Comparison of ENCODE assay signal across 8 mouse cellular contexts in the genomic region with DNA sequence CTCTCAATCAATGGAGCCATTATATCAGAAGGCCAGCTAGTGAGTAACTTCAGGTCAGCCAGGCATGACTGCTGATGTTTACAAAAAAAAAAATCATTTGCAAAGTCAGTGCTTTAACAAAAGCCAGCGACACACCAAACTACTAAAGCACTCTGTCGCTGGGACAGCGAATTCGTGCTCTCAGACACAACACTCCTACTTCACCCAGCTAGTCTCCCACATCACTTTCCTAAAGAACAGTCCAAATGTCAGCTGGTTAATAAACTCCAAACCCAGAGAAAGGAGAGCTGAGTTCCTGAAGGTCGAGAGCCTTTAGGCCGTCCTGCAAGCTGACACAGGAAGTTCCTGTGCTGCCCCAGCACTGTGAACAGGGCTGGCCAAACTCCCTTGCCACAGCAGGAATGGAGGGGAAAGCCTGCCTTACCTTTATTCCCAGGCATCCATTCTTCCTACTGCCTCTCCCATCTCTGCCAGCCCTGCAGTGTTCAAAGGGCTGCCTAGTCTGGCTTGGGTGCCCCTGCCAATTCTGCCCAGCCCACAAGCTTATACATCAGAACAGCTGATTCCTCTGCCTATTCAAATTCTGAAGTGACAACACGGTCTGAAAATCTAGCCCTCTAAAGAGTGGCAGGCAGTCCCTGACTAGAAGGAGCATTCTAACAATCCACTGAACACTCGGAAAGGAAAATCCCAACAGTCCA. TPM values are rescaled to one million over a fixed set of nuclear protein-coding genes. Genes with fewer than 3 reads are reported as not detected.
DNase-seq lines count a peak whose midpoint lies in the region; ATAC-seq and TF ChIP-seq lines count a peak whose summit lies in the region.

No protein-coding gene starts in this region.

- TF ChIP-seq EP300 in lung, postnatal 0 days (IDR thresholded peaks at IDR 0.05), result no peak
- no peak for TF ChIP-seq EP300 in liver, embryonic 14.5 days (IDR thresholded peaks at IDR 0.05; ENCODE audit: low read depth)

- ATAC-seq in lung, postnatal 0 days, result no peak
- ATAC-seq in embryonic facial prominence, embryonic 12.5 days (ENCODE audit: insufficient number of reproducible peaks, insufficient read depth, low FRiP score, low TSS enrichment), result no peak
- ATAC-seq in hindbrain, embryonic 16.5 days, result no peak
- no peak for ATAC-seq in liver, embryonic 14.5 days (ENCODE audit: insufficient read depth)
- ATAC-seq in megakaryocyte-erythroid progenitor cell, adult 5-6 weeks (replicated peaks; ENCODE audit: low FRiP score, low TSS enrichment, poor library complexity, severe bottlenecking), result no peak

- no peak for TF ChIP-seq CTCF in lung, postnatal 0 days (IDR thresholded peaks at IDR 0.05)
- no peak for TF ChIP-seq CTCF in liver, embryonic 14.5 days (IDR thresholded peaks at IDR 0.05; ENCODE audit: low read depth)

- WGBS in lung, postnatal 0 days, result 10% methylated on average over 8 of the region's 8 CpGs
- 8% methylated on average over 8 of the region's 8 CpGs for WGBS in embryonic facial prominence, embryonic 12.5 days
- 12% methylated on average over 8 of the region's 8 CpGs for WGBS in hindbrain, embryonic 16.5 days
- 15% methylated on average over 8 of the region's 8 CpGs for WGBS in liver, embryonic 14.5 days (ENCODE audit: insufficient replicate concordance)

- H3K27me3 ChIP-seq in lung, postnatal 0 days (replicated peaks; ENCODE audit: insufficient read depth, low read length), result no peaks in the 10 kb centered on the region
- H3K27me3 ChIP-seq in embryonic facial prominence, embryonic 12.5 days, result no peaks in the 10 kb centered on the region
- H3K27me3 ChIP-seq in hindbrain, embryonic 16.5 days (replicated peaks; ENCODE audit: control insufficient read depth, insufficient read depth, low read length), result no peaks in the 10 kb centered on the region
- H3K27me3 ChIP-seq in liver, embryonic 14.5 days (ENCODE audit: control insufficient read depth, insufficient read depth, low read length), result no peaks in the 10 kb centered on the region

- peak overlapping the region; percentile 77 for H3K4me3 ChIP-seq in lung, postnatal 0 days (ENCODE audit: low read depth, low read length)
- H3K4me3 ChIP-seq in embryonic facial prominence, embryonic 12.5 days, result peak overlapping the region; percentile 94
- peak overlapping the region; percentile 97 for H3K4me3 ChIP-seq in hindbrain, embryonic 16.5 days (ENCODE audit: low read length)
- H3K4me3 ChIP-seq in liver, embryonic 14.5 days (ENCODE audit: insufficient read depth in 1 of 2, low read depth in 2 of 2, low read length in 2 of 2), result peak overlapping the region; percentile 49 to 77

- H3K27ac ChIP-seq in lung, postnatal 0 days (ENCODE audit: low read length), result peak overlapping the region; percentile 75
- H3K27ac ChIP-seq in embryonic facial prominence, embryonic 12.5 days, result peak overlapping the region; percentile 38; the same call in 1 of the 2 replicates
- 0 out of 2 replicates have a peak overlapping the region, but pooled peaks have one; percentile 35 for H3K27ac ChIP-seq in hindbrain, embryonic 16.5 days (ENCODE audit: low read depth, low read length)
- H3K27ac ChIP-seq in liver, embryonic 14.5 days, result no peak overlapping the region

- H3K4me2 ChIP-seq in lung, postnatal 0 days (replicated peaks; ENCODE audit: low read depth, low read length), result peak overlapping the region; percentile 80
- H3K4me2 ChIP-seq in embryonic facial prominence, embryonic 12.5 days (replicated peaks), result peak overlapping the region; percentile 95
- peak overlapping the region; percentile 58 for H3K4me2 ChIP-seq in hindbrain, embryonic 16.5 days (ENCODE audit: low read length)
- peak overlapping the region; percentile 90 for H3K4me2 ChIP-seq in liver, embryonic 14.5 days (ENCODE audit: low read depth)

- H3K36me3 ChIP-seq in lung, postnatal 0 days (ENCODE audit: insufficient read depth, low read length), result no peaks in the 10 kb centered on the region
- 0 out of 2 replicates have a peak, but pooled peaks cover 6% of the 10 kb centered on the region for H3K36me3 ChIP-seq in embryonic facial prominence, embryonic 12.5 days
- no peaks in the 10 kb centered on the region for H3K36me3 ChIP-seq in hindbrain, embryonic 16.5 days (ENCODE audit: control insufficient read depth, insufficient read depth, low read length)
- H3K36me3 ChIP-seq in liver, embryonic 14.5 days (replicated peaks; ENCODE audit: control insufficient read depth, insufficient read depth, low read depth), result no peaks in the 10 kb centered on the region; the same call in 1 of the 2 replicates

- H3K9me3 ChIP-seq in lung, postnatal 0 days (ENCODE audit: low read length), result no peaks in the 10 kb centered on the region
- H3K9me3 ChIP-seq in embryonic facial prominence, embryonic 12.5 days, result no peaks in the 10 kb centered on the region
- H3K9me3 ChIP-seq in hindbrain, embryonic 16.5 days (ENCODE audit: control insufficient read depth, low read length), result no peaks in the 10 kb centered on the region
- H3K9me3 ChIP-seq in liver, embryonic 14.5 days (ENCODE audit: control insufficient read depth, low read length), result no peaks in the 10 kb centered on the region

- H3K4me1 ChIP-seq in lung, postnatal 0 days (ENCODE audit: insufficient read depth, low read depth, low read length), result peaks cover 39% of the 10 kb centered on the region; the same call in 1 of the 2 replicates
- peaks cover 50% of the 10 kb centered on the region for H3K4me1 ChIP-seq in embryonic facial prominence, embryonic 12.5 days
- peaks cover 49% of the 10 kb centered on the region for H3K4me1 ChIP-seq in hindbrain, embryonic 16.5 days (ENCODE audit: control insufficient read depth, insufficient read depth, low read depth, low read length)
- peaks cover 0 to 19% of the 10 kb centered on the region in 2 experiments; a peak in 3 of 4 replicates for H3K4me1 ChIP-seq in liver, embryonic 14.5 days (replicated peaks; ENCODE audit: control insufficient read depth in 2 of 2, insufficient read depth in 2 of 2, low read length in 1 of 2)

- peak; percentile 43 for DNase-seq in lung, postnatal 0 days (ENCODE audit: low spot score)
- DNase-seq in lung, postnatal 25 days (ENCODE audit: low spot score), result no peak
- DNase-seq in liver, embryonic 14.5 days (ENCODE audit: low read depth in 3 of 3, low spot score in 3 of 3), result no peak
- DNase-seq in testis, postnatal 10 days (ENCODE audit: low spot score), result peak; percentile 46
- no peak for DNase-seq in layer of hippocampus, postnatal 25 days (ENCODE audit: extremely low spot score in 1 of 2, low spot score in 1 of 2)

- peak overlapping the region; percentile 71 for H3K9ac ChIP-seq in lung, postnatal 0 days (replicated peaks; ENCODE audit: low read depth)
- peak overlapping the region; percentile 94 for H3K9ac ChIP-seq in embryonic facial prominence, embryonic 12.5 days
- peak overlapping the region; percentile 94 for H3K9ac ChIP-seq in hindbrain, embryonic 16.5 days (ENCODE audit: low read depth, low read length)
- peak overlapping the region; percentile 2 for H3K9ac ChIP-seq in liver, embryonic 14.5 days (replicated peaks)

RNA-seq across cellular contexts. Expression of gene Snx18, which starts 2.2 kb away (rescaled TPM):
- 18.1 and 22.0 TPM in 2 replicates for polyA plus RNA-seq in lung, postnatal 0 days (2015; fragmentation: Nextera tagmentation; extraction: Ambion mirVana)
- 42.2 and 44.6 TPM in 2 replicates for polyA plus RNA-seq in embryonic facial prominence, embryonic 12.5 days (2016; fragmentation: Nextera tagmentation; extraction: Ambion mirVana)
- 7.1 and 8.4 TPM in 2 replicates for polyA plus RNA-seq in hindbrain, embryonic 16.5 days (2015; fragmentation: Nextera tagmentation; extraction: Ambion mirVana)
- 3.0 and 3.8 TPM in 2 replicates for polyA plus RNA-seq in liver, embryonic 14.5 days (2012; rRNA removed)
- polyA plus RNA-seq in liver, embryonic 14.5 days (2014; fragmentation: Nextera tagmentation; extraction: Ambion mirVana), result 5.9 and 6.2 TPM in 2 replicates
- 10 to 100 TPM; 22.5 to 24.2 TPM for total RNA-seq in layer of hippocampus, postnatal 25 days (2021)
- 5.3 and 10.9 TPM in 2 replicates for total RNA-seq in megakaryocyte-erythroid progenitor cell, adult 5-6 weeks (2014; fragmentation: Nextera tagmentation)
- 13.2 and 18.1 TPM in 2 replicates for total RNA-seq in megakaryocyte-erythroid progenitor cell, adult 5-6 weeks (2017)

RNA-seq across cellular contexts. Expression of gene Hspb3, which starts 47.4 kb away (rescaled TPM):
- polyA plus RNA-seq in lung, postnatal 0 days (2015; fragmentation: Nextera tagmentation; extraction: Ambion mirVana), result 0.62 and 0.96 TPM in 2 replicates
- polyA plus RNA-seq in embryonic facial prominence, embryonic 12.5 days (2016; fragmentation: Nextera tagmentation; extraction: Ambion mirVana), result 2.3 TPM in 2 replicates
- polyA plus RNA-seq in hindbrain, embryonic 16.5 days (2015; fragmentation: Nextera tagmentation; extraction: Ambion mirVana), result 0.41 and 0.56 TPM in 2 replicates
- 0.06 TPM in 1 of 2 replicates, not detected in the other for polyA plus RNA-seq in liver, embryonic 14.5 days (2012; rRNA removed)
- not detected in 2 replicates for polyA plus RNA-seq in liver, embryonic 14.5 days (2014; fragmentation: Nextera tagmentation; extraction: Ambion mirVana)
- 1 to 10 TPM in 1 of 2 experiments, under 1 TPM in 1; 0.99 to 2.2 TPM for total RNA-seq in layer of hippocampus, postnatal 25 days (2021)
- total RNA-seq in megakaryocyte-erythroid progenitor cell, adult 5-6 weeks (2014; fragmentation: Nextera tagmentation), result not detected in 2 replicates
- total RNA-seq in megakaryocyte-erythroid progenitor cell, adult 5-6 weeks (2017), result not detected in 2 replicates

Comparison
In these comparisons a context has a peak if more than half of its experiments do, and no peak if none do; other contexts are left out.
1. DNase-seq: peak in lung, postnatal 0 days (single experiment) and testis, postnatal 10 days (single experiment); none in lung, postnatal 25 days (single experiment), liver, embryonic 14.5 days (0 of 3) and layer of hippocampus, postnatal 25 days (0 of 2).
2. H3K9ac ChIP-seq: peak in every context shown above with its lines; median percentile 94 in embryonic facial prominence, embryonic 12.5 days; 94 in hindbrain, embryonic 16.5 days; 71 in lung, postnatal 0 days; 2 in liver, embryonic 14.5 days.
3. Peak in every context shown above with its lines, with median percentiles within 50 percentile points of each other: H3K4me2 ChIP-seq and H3K4me3 ChIP-seq.